Mouse (Mus musculus) kidney, embryonic 16.5 days (tissue): ENCODE data around the gene Sept14. TPM values are rescaled to one million over a fixed set of nuclear protein-coding genes. Genes with fewer than 3 reads are reported as not detected.

Experiments
- ATAC-seq: fragments of 200-750 bp; cut with Nextera tagmentation; 2 replicates; pipeline ENCODE4 v1.8.0; 2017; ENCODE audit warnings: moderate TSS enrichment; ENCODE audit not compliant: low FRiP score, low TSS enrichment
- H3K27ac ChIP-seq: fragments of 300-500 bp; sonication (generic); 2 replicates; pipeline ENCODE4 v1.5.1; 2014; ENCODE audit warnings: low read length
- H3K27me3 ChIP-seq: fragments of 300-500 bp; sonication (generic); 2 replicates; pipeline ENCODE4 v1.6.1; 2014; ENCODE audit warnings: low read length, control low read depth, mixed read lengths; ENCODE audit not compliant: insufficient read depth
- H3K36me3 ChIP-seq: fragments of 300-500 bp; sonication (generic); 2 replicates; pipeline ENCODE4 v1.6.1; 2014; ENCODE audit warnings: low read length, control low read depth, mixed read lengths; ENCODE audit not compliant: insufficient read depth
- H3K4me1 ChIP-seq: fragments of 300-500 bp; sonication (generic); 2 replicates; pipeline ENCODE4 v1.6.1; 2014; ENCODE audit warnings: low read length, control low read depth, mixed read lengths; ENCODE audit not compliant: insufficient read depth
- H3K4me2 ChIP-seq: fragments of 300-500 bp; sonication (generic); replicated peaks from 2 replicates; pipeline ENCODE4 v1.6.1; 2014; ENCODE audit warnings: low read depth, low read length
- H3K4me3 ChIP-seq: fragments of 300-500 bp; sonication (generic); 2 replicates; pipeline ENCODE4 v1.5.1; 2014; ENCODE audit warnings: mild to moderate bottlenecking, low read length
- H3K9ac ChIP-seq: fragments of 300-500 bp; sonication (generic); replicated peaks from 2 replicates; pipeline ENCODE4 v1.6.1; 2014; ENCODE audit warnings: low read length
- H3K9me3 ChIP-seq: fragments of 300-500 bp; sonication (generic); 2 replicates; pipeline ENCODE4 v1.6.1; 2016; ENCODE audit warnings: low read length, control low read depth
- WGBS: fragments of 180-500 bp; shearing (Covaris S2); extraction: QIAGEN DNeasy Blood & Tissue Kit; methylation state at CpG from one replicate; pipeline ENCODE4 v1.1.7; 2014; 5-methylcytosine and 5-hydroxymethylcytosine counted together
- polyA plus RNA-seq: library from polyadenylated mRNA; unstranded; fragments of >200 nt; fragmentation: Nextera tagmentation; extraction: Ambion mirVana; gene quantifications from 2 replicates; pipeline ENCODE4 v1.2.1, GENCODE M21; 2015

Sept14 gene
- polyA plus RNA-seq = not detected in 2 replicates

DNA sequence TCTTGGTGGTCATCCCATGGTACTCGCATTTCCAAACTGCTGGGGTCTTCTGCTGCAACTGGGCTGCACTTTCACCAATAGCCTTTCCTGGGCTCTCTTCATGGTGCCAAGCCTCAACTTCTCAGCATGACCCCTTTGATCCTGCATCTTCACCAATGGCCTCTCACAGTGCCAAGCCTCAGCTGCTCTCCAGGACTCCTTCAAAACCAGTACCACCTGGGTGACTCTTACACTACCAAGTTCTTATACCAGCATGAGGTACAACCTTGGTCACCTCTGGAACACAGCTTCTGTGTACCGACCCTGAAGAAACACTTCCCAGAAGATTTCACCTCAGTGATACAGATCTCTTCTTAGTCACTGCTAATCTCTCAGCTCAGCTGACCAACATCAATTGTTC, at the start of gene Sept14:
Gene Sept14, minus strand, starts transcription at position 101 of the 400 bp plus-strand sequence.
- WGBS = 74% methylated on average over 2 of the region's 2 CpGs
- H3K4me2 ChIP-seq = no peak within 1 kb of the TSS
- no peak for ATAC-seq
- no peaks in the 10 kb centered on the region for H3K9me3 ChIP-seq
- H3K27ac ChIP-seq = no peak within 1 kb of the TSS
- no peaks in the 10 kb centered on the region for H3K36me3 ChIP-seq
- no peaks in the 10 kb centered on the region for H3K4me1 ChIP-seq
- H3K9ac ChIP-seq = no peak within 1 kb of the TSS
- H3K27me3 ChIP-seq = no peaks in the 10 kb centered on the region
- H3K4me3 ChIP-seq = no peak within 1 kb of the TSS

DNA sequence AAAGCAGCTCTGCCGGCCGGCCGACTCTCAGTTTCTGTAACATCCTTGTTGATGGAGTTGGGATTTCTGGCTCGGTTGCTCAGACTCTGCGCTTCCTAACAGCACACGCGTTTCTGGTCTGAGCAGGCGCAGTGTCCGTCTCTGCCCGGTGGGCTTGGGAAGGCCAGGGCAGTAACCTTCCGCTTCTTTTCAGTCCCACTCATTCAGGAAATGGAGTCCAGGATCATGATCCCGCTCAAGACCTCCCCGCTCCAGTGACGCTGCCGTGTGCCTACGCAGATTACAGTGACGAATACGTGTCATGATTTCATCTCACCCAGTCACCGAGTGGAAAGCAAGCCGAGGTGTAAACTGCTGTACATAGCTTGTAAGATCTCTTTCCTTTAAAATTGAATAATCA, 48.6 kb upstream of the Sept14 start:
- no peak for ATAC-seq

DNA sequence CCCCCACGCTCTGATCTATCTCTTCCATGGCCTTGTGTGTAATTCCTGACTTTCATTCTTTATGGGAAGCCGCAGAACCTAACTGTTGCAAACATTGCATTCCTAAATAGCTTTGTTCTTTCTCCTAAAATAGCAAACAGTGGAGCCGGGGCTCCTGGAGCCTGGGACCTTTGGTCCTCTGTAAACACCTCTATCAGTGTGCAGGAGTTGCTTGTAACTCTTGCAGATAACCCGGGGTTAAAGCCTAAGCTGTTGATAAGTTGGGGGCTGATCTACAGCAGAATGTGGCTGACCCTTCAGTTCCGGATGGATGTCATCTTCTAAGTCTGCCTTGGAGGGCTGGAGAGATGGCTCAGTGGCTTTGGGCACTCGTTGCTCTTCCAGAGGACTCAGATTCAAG, 35.7 kb upstream of the Sept14 start:
- Histone ChIP-seq H3K27me3 (no peaks in the 10 kb centered on the region), H3K27ac (no peak overlapping the region), H3K4me1 (no peaks in the 10 kb centered on the region), H3K36me3 (peaks cover 53% of the 10 kb centered on the region), H3K4me2 (no peak overlapping the region), H3K9me3 (no peaks in the 10 kb centered on the region), H3K4me3 (no peak overlapping the region), H3K9ac (no peak overlapping the region)
- ATAC-seq = no peak
- 78% methylated on average over 6 of the region's 6 CpGs for WGBS

More for the DNA sequence above, 48.6 kb upstream of the Sept14 start:
- H3K36me3 ChIP-seq = peaks cover 38% of the 10 kb centered on the region
- no peaks in the 10 kb centered on the region for H3K9me3 ChIP-seq
- H3K4me1 ChIP-seq = peaks cover 20% of the 10 kb centered on the region; the same call in 1 of the 2 replicates
- no peaks in the 10 kb centered on the region for H3K27me3 ChIP-seq
- no peak overlapping the region for H3K4me3 ChIP-seq
- no peak overlapping the region for H3K27ac ChIP-seq
- H3K4me2 ChIP-seq = no peak overlapping the region
- H3K9ac ChIP-seq = no peak overlapping the region
- 92% methylated on average over 20 of the region's 20 CpGs for WGBS

DNA sequence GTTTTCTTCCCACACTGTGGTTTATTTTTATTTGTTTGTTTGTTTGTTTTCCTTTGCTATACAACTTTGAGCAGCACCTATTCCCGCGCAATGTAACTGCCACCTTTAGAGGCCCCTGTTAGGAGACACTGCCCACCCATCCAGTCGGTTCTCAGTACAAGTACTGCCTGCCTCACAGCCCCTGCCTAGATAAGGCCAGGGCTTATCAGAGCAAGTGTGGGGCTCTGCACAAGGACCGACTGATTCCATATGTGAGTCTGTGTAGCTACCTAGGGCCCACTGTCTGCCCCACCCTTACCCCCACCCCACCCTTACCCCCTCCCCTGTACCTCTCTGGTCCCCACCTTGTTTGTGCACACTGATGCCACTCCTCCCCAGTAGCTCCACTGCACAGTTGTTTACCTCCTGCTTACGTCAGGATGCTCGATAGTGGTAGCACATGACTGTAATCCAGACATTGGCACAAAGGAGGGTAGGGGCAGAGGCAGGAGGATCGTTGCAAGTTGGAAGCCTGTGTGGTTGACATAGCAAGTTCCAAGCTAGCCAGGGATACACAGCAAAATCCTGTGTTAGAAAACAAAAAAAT, 34.7 kb upstream of the Sept14 start:
- Histone ChIP-seq H3K9me3 (no peaks in the 10 kb centered on the region), H3K4me3 (no peak overlapping the region), H3K36me3 (peaks cover 45% of the 10 kb centered on the region), H3K4me1 (no peaks in the 10 kb centered on the region), H3K27me3 (no peaks in the 10 kb centered on the region), H3K27ac (no peak overlapping the region), H3K9ac (no peak overlapping the region), H3K4me2 (no peak overlapping the region)
- 86% methylated on average over 7 of the region's 7 CpGs for WGBS
- no peak for ATAC-seq

DNA sequence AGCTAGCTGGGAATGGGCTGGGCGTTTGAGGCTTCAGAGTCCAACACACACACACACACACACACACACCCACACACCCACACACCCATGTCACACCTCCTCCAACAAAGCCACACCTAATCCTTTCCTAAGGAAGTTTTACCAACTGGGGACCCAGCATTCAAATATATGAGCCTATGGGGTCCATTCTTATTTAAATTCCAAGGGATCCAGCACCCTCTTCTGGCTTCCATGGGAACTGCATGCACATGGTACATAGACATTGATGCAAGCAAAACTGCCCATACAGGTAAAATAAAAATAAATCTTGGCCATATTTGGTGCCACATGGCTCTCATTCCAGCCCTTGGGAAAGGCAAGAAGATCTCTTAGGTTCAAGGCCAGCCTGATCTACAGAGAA, 32.7 kb upstream of the Sept14 start:
- no peak for ATAC-seq
- H3K9me3 ChIP-seq = no peaks in the 10 kb centered on the region
- no peak overlapping the region for H3K27ac ChIP-seq
- H3K36me3 ChIP-seq = peaks cover 34% of the 10 kb centered on the region
- no peak overlapping the region for H3K4me3 ChIP-seq
- WGBS = 87% methylated on average over 1 of the region's 1 CpGs
- no peaks in the 10 kb centered on the region for H3K27me3 ChIP-seq
- H3K4me2 ChIP-seq = no peak overlapping the region
- no peak overlapping the region for H3K9ac ChIP-seq
- H3K4me1 ChIP-seq = no peaks in the 10 kb centered on the region

DNA sequence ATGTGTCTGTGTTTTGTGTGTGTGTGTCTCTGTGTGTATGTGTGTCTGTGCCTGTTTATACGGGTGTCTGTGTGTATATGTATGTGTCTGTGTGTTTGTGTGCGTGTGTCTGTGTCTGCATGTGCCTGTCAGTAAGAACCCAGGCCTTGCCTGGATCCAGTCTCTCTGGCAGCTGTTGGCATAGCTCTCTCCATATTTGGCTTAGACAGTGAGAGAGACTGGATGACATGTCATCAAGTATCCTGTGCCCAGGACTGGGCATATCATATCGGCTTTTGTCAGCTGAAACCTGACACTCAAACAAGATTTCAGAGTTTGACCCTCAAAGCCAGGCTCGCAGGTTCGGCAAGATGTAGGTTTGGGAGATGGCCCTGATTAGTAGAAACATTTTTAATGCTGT, 22.7 kb upstream of the Sept14 start:
- H3K27ac ChIP-seq = no peak overlapping the region
- H3K9me3 ChIP-seq = no peaks in the 10 kb centered on the region
- no peaks in the 10 kb centered on the region for H3K27me3 ChIP-seq
- H3K4me1 ChIP-seq = peaks cover 34% of the 10 kb centered on the region
- H3K9ac ChIP-seq = no peak overlapping the region
- ATAC-seq = no peak
- H3K36me3 ChIP-seq = 0 out of 2 replicates have a peak, but pooled peaks cover 3% of the 10 kb centered on the region
- 74% methylated on average over 5 of the region's 5 CpGs for WGBS
- no peak overlapping the region for H3K4me2 ChIP-seq
- no peak overlapping the region for H3K4me3 ChIP-seq

DNA sequence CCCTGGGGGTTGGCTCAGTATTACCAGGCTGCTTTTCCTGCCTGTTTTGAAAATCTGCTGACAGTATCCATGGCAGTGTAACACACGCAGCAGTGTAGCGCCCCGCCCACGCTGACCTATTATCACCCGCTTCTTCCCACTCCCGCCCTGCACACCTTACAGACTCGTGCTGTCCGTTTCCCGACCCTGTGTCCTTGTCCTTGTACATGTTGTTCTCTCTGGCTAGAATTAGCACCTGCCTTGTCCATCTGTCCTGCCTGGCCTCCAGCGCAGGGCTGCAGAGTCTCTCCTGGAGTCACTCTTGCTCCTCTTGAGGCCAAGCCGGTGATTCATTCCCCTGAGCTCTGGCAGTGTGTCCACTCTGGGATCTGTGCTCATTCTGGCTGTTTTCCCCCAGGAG, 22.0 kb upstream of the Sept14 start:
- H3K36me3 ChIP-seq = 0 out of 2 replicates have a peak, but pooled peaks cover 3% of the 10 kb centered on the region
- H3K9me3 ChIP-seq = no peaks in the 10 kb centered on the region
- no peak overlapping the region for H3K4me3 ChIP-seq
- peaks cover 34% of the 10 kb centered on the region for H3K4me1 ChIP-seq
- H3K27me3 ChIP-seq = no peaks in the 10 kb centered on the region
- no peak for ATAC-seq
- peak overlapping the region; percentile 77; the same call in 1 of the 2 replicates for H3K27ac ChIP-seq
- H3K9ac ChIP-seq = no peak overlapping the region
- WGBS = 50% methylated on average over 11 of the region's 11 CpGs
- no peak overlapping the region for H3K4me2 ChIP-seq

DNA sequence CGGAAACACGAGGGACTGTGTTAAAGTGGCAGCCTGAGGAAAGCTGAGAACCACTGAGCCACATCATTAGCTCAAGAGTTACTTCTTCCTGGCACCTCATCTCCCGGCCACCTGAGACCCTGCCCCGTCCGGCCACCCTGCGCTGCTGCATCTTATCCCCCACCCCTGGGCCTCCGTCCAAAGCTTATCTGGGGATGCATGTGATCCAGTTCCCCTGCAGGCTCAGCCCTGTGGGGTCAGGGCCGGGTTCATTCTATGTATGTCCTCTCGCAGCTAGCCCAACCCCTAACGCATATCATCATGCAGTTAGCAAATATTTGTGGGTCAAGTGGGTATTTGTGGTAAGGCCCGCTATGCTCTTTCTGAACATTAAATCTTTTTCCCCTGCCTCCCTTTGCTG, 21.0 kb upstream of the Sept14 start:
- Histone ChIP-seq H3K27me3 (no peaks in the 10 kb centered on the region), H3K4me1 (peaks cover 36% of the 10 kb centered on the region), H3K4me3 (no peak overlapping the region), H3K9ac (no peak overlapping the region), H3K9me3 (no peaks in the 10 kb centered on the region), H3K36me3 (0 out of 2 replicates have a peak, but pooled peaks cover 3% of the 10 kb centered on the region), H3K4me2 (peak overlapping the region; percentile 35), H3K27ac (peak overlapping the region; percentile 77)
- no peak for ATAC-seq
- WGBS = 19% methylated on average over 11 of the region's 11 CpGs

DNA sequence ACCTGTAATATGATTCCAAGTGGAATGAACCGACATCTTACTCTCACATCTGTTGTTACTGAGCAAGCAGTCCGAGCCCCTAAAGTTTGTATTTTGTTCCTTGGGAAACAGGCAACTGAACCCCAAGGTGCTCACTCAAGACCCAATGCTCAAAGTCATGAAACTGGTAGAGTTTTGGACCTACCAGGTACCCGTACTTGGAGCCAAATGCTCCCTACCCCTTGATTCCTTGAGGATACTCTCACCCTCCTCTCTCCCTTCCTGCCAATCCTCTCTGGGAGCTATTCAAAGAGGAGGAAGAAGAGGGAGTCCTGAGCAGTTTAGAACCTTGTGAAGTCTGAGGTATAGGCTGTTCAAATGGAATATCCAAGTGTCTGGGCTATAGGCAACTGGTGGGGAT, 18.5 kb upstream of the Sept14 start:
- H3K4me3 ChIP-seq = peak overlapping the region; percentile 79
- H3K27me3 ChIP-seq = no peaks in the 10 kb centered on the region
- H3K36me3 ChIP-seq = no peaks in the 10 kb centered on the region
- H3K9me3 ChIP-seq = no peaks in the 10 kb centered on the region
- peak overlapping the region; percentile 60; the same call in 1 of the 2 replicates for H3K4me2 ChIP-seq
- no peak overlapping the region for H3K27ac ChIP-seq
- peak overlapping the region; percentile 32 for H3K9ac ChIP-seq
- 69% methylated on average over 3 of the region's 3 CpGs for WGBS
- peaks cover 39% of the 10 kb centered on the region for H3K4me1 ChIP-seq
- no peak for ATAC-seq

DNA sequence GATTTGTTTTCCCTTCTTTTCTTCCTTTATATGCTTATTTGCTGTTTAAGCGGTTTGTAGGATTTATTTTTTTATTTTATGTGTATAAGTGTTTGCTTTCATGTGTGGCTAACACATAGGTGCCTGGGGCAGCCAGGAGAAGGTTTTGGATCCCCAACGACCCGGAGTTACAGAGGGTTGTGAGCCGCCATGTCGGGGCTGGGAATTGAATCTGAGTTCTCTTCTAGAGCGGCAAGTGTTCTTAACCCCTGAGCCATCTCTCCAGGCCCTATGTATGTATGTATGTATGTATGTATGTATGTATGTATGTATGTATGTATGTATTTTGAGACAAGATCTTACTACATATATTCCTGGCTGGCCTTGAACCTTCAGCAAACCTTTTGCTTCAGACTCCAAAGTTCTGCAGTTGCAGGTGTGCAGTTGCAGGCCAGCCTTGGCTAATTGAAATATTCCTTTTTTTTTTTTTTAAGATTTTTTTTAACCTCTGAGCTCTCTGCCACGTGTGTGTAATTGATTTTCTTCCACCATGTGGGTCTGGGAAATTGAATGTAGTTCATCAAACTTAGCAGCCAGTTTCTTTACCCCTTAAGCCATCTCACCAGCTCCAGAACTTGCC, 17.6 kb upstream of the Sept14 start:
- peak overlapping the region; percentile 60 for H3K4me2 ChIP-seq
- peaks cover 41% of the 10 kb centered on the region for H3K4me1 ChIP-seq
- 17% methylated on average over 7 of the region's 7 CpGs for WGBS
- no peaks in the 10 kb centered on the region for H3K9me3 ChIP-seq
- H3K27ac ChIP-seq = peak overlapping the region; percentile 98
- H3K27me3 ChIP-seq = no peaks in the 10 kb centered on the region
- H3K9ac ChIP-seq = peak overlapping the region; percentile 98
- peak overlapping the region; percentile 79 for H3K4me3 ChIP-seq
- no peak for ATAC-seq
- H3K36me3 ChIP-seq = no peaks in the 10 kb centered on the region
